Mouse (Mus musculus): ENCODE data around the gene Uchl5. TPM values are rescaled to one million over a fixed set of nuclear protein-coding genes. Genes with fewer than 3 reads are reported as not detected.
A peak's percentile ranks its signal among the peaks of the same experiment; 100 is the strongest.

Gene Uchl5
- polyA plus RNA-seq (2014; fragmentation: Nextera tagmentation; extraction: Ambion mirVana) = 51.3 and 52.4 TPM in 2 replicates

DNA sequence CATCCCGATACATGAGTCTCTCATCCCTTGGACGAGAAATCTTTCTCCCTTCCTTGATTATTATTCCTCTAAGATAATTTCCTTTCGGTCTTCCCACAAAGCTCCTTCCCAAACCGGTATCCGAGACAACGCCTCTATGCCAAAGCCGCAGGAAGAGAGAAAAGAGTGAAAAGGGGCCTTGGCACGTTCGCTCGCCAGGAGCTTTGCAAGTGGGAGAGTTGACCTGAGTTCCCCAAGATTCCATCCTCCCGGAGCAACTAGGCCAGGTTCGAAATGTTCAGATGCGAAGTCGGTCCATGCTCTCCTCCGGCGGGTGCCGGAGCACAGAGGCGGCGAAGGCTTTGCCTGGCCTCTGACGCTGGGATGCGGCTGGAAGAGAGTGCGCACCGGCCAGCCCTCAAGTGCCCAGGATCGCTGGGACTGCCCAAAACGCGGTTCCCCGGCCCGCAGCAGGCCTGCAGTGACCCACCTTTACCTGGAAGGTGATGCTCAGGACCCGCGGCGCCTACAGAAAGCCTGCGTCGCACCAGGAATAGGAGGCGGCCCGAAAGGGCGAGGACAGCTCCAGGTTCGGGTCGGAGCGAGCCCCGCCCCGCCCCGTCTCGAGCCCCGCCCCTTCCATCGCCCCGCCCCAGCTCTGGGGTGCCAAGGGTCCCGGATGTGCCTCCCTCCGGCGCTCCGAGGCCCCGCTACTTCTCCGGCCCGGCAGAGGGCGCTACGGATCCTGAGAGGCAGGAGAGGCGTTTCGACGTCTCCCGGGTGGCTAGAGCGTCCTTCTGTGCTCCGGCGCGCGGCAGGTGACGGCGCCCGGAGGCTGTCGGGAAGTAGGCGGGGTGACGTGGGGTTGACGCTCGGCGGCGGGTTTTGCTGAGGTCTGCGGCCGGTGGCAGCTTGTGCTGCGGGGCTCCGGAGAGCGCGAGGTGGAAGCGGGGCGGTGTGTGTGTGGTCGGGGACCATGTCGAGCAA lies at the start of gene Uchl5, which contains the start of gene Trove2:
Uchl5 (plus strand) TSS at position 827 of the 966 bp plus-strand sequence.
Trove2 (minus strand) TSS at position 623 of the 966 bp plus-strand sequence.
- peak; percentile 97 for ATAC-seq (ENCODE audit: low FRiP score, low TSS enrichment)
- Histone ChIP-seq H3K4me1 (ENCODE audit: control insufficient read depth, insufficient read depth, low read length) (peaks cover 35% of the 10 kb centered on the region), H3K27ac (replicated peaks; ENCODE audit: low read depth, low read length) (peak within 1 kb of the TSS; percentile 83), H3K9ac (replicated peaks; ENCODE audit: low read length) (peak within 1 kb of the TSS; percentile 85), H3K4me3 (replicated peaks; ENCODE audit: low read depth, low read length) (peak within 1 kb of the TSS; percentile 89), H3K27me3 (ENCODE audit: control insufficient read depth, insufficient read depth, low read length) (no peaks in the 10 kb centered on the region), H3K9me3 (ENCODE audit: control insufficient read depth, low read length) (no peaks in the 10 kb centered on the region), H3K4me2 (ENCODE audit: low read length) (peak within 1 kb of the TSS; percentile 92), H3K36me3 (ENCODE audit: control insufficient read depth, insufficient read depth, low read length) (peaks cover 3% of the 10 kb centered on the region)
- DNase-seq = peak; percentile 99
- under 1% methylated on average over 84 of the region's 84 CpGs for WGBS

DNA sequence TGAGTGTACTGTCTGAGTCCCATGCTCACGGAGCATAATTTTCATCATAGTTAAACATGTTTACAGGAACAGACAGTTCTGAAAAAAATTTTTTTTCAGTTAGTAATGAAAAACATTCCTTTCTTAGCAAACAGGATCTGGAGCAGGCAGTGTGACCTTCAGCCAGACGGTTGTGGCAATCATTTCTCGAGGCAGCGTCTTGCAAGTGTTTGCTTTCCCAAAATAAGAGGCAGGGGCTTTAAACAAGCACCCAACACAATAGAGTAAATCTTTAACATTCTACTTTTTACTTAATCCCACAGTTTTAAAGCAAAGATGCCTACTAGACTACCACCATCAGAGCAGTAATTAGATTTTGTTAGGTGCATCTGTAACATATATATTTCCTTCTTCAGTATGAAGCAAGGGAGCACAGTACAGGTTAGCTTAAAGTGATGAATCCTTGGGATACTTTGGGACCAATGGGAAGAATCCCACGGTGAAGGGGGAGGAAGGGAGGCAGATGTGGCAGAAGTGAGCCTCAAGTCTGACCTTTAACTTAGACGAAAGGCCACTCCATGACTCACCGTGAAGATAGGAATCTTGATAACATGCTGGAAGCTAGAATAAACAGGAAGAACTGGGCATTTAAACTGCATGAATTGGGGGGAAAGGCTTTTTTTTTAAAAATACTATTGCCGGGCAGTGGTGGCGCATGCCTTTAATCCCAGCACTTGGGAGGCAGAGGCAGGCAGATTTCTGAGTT lies 49.2 kb upstream of the Uchl5 start:
- 91% methylated on average over 9 of the region's 9 CpGs for WGBS
- no peaks in the 10 kb centered on the region for H3K36me3 ChIP-seq (ENCODE audit: control insufficient read depth, insufficient read depth, low read length)

DNA sequence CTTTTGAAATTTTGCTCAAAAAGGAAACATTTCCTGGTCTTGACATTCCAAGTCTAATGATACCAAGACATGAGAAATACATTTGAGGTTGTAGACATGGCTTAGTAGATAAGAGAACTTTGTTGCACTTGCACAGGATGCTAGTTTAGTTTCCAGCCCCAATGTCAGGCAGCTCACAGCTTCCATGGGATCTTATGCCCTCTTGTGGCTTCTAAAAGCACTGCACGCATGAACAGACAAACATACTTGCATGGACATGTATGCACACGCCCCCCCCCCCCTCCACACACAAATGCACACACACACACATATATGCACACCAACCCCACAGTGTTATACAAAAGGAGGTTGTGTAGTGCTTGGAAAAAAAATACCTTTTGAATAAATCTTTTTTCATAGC lies 46.2 kb upstream of the Uchl5 start:
- Histone ChIP-seq H3K4me3 (replicated peaks; ENCODE audit: low read depth, low read length) (no peak overlapping the region), H3K36me3 (ENCODE audit: control insufficient read depth, insufficient read depth, low read length) (no peaks in the 10 kb centered on the region), H3K27me3 (ENCODE audit: control insufficient read depth, insufficient read depth, low read length) (no peaks in the 10 kb centered on the region), H3K27ac (replicated peaks; ENCODE audit: low read depth, low read length) (no peak overlapping the region), H3K9me3 (ENCODE audit: control insufficient read depth, low read length) (no peaks in the 10 kb centered on the region), H3K9ac (replicated peaks; ENCODE audit: low read length) (no peak overlapping the region), H3K4me1 (ENCODE audit: control insufficient read depth, insufficient read depth, low read length) (no peaks in the 10 kb centered on the region), H3K4me2 (ENCODE audit: low read length) (no peak overlapping the region)
- no peak for ATAC-seq (ENCODE audit: low FRiP score, low TSS enrichment)
- peak; percentile 26 for DNase-seq
- WGBS = 85% methylated on average over 2 of the region's 2 CpGs

More for the DNA sequence above, 49.2 kb upstream of the Uchl5 start:
- Histone ChIP-seq H3K9ac (replicated peaks; ENCODE audit: low read length) (no peak overlapping the region), H3K9me3 (ENCODE audit: control insufficient read depth, low read length) (no peaks in the 10 kb centered on the region), H3K4me1 (ENCODE audit: control insufficient read depth, insufficient read depth, low read length) (no peaks in the 10 kb centered on the region), H3K4me2 (ENCODE audit: low read length) (no peak overlapping the region), H3K27ac (replicated peaks; ENCODE audit: low read depth, low read length) (no peak overlapping the region), H3K4me3 (replicated peaks; ENCODE audit: low read depth, low read length) (no peak overlapping the region), H3K27me3 (ENCODE audit: control insufficient read depth, insufficient read depth, low read length) (no peaks in the 10 kb centered on the region)
- DNase-seq (no peak), ATAC-seq (ENCODE audit: low FRiP score, low TSS enrichment) (no peak)

DNA sequence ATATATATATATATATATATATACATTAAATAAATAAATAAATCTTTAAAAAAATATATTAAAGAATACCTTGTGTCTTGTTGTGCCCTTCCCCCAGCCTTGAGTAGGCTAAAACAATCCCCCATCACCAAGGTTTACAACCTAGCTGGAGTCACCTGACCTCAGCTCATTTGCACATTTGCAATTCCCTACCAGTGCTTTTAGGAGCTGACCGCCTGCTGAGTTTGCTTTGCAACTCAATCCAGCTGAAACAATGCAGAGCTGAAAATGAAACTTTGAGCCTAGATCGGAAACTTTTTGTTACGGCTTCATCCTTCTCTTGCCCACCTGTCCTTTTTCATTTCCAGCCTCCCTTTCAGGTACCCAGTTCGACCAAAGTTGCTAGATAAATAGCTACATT lies 45.4 kb upstream of the Uchl5 start:
- no peak for ATAC-seq (ENCODE audit: low FRiP score, low TSS enrichment)
- Histone ChIP-seq H3K9me3 (ENCODE audit: control insufficient read depth, low read length) (no peaks in the 10 kb centered on the region), H3K4me3 (replicated peaks; ENCODE audit: low read depth, low read length) (no peak overlapping the region), H3K27ac (replicated peaks; ENCODE audit: low read depth, low read length) (no peak overlapping the region), H3K4me2 (ENCODE audit: low read length) (no peak overlapping the region), H3K27me3 (ENCODE audit: control insufficient read depth, insufficient read depth, low read length) (no peaks in the 10 kb centered on the region), H3K9ac (replicated peaks; ENCODE audit: low read length) (no peak overlapping the region), H3K4me1 (ENCODE audit: control insufficient read depth, insufficient read depth, low read length) (no peaks in the 10 kb centered on the region), H3K36me3 (ENCODE audit: control insufficient read depth, insufficient read depth, low read length) (no peaks in the 10 kb centered on the region)
- no peak for DNase-seq
- WGBS = 52% methylated on average over 4 of the region's 4 CpGs

DNA sequence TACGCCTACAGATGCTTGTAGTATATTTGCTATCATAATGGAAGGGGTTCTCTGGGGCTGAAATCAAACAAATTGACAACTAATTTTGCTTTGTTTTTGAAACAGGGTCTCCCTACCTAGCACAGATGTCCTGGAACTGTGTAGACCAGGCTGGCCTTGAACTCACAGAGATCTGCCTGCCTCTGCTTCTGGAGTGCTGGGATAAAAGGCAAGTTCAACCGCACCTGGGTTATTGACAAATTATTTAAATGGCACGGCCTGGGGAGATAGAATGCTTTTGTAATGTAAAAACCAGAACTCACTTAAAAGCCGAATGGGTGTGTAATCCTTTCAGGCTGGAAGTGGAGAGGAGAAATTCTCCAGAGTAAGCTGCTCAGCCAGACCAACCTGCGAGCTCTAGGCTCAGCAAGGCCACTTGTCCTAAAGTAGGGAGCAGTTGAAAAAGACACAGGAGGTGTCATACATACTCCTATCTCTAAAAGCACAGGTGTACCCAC lies 43.1 kb upstream of the Uchl5 start:
- WGBS = 71% methylated on average over 5 of the region's 5 CpGs
- no peaks in the 10 kb centered on the region for H3K9me3 ChIP-seq (ENCODE audit: control insufficient read depth, low read length)
- no peaks in the 10 kb centered on the region for H3K4me1 ChIP-seq (ENCODE audit: control insufficient read depth, insufficient read depth, low read length)
- no peak overlapping the region for H3K4me2 ChIP-seq (ENCODE audit: low read length)
- DNase-seq (no peak), ATAC-seq (ENCODE audit: low FRiP score, low TSS enrichment) (no peak)
- no peak overlapping the region for H3K27ac ChIP-seq (replicated peaks; ENCODE audit: low read depth, low read length)
- no peak overlapping the region for H3K9ac ChIP-seq (replicated peaks; ENCODE audit: low read length)
- no peaks in the 10 kb centered on the region for H3K27me3 ChIP-seq (ENCODE audit: control insufficient read depth, insufficient read depth, low read length)
- H3K4me3 ChIP-seq (replicated peaks; ENCODE audit: low read depth, low read length) = no peak overlapping the region
- no peaks in the 10 kb centered on the region for H3K36me3 ChIP-seq (ENCODE audit: control insufficient read depth, insufficient read depth, low read length)

DNA sequence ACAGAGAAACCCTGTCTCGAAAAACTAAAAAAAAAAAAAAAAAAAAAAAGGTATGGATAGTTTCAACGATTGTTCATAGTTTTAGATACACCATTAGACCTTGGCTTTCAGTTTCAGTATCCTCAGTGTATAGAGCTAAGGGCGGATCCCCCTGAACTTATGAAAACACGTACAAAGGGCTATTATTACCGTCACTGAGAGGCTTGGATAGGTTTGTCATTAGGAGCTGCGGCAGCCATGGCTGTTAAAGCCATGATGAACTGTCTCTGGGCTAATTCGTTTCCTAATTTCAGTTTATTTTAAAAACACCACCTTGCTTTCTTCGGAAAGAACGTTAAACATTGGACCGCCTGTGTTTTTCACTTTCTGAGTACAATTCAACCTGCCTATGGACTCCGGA lies 38.3 kb upstream of the Uchl5 start:
- ATAC-seq (ENCODE audit: low FRiP score, low TSS enrichment) (no peak), DNase-seq (peak; percentile 51)
- H3K9me3 ChIP-seq (ENCODE audit: control insufficient read depth, low read length) = no peaks in the 10 kb centered on the region
- H3K36me3 ChIP-seq (ENCODE audit: control insufficient read depth, insufficient read depth, low read length) = peaks cover 17% of the 10 kb centered on the region
- WGBS = 32% methylated on average over 11 of the region's 11 CpGs
- H3K27me3 ChIP-seq (ENCODE audit: control insufficient read depth, insufficient read depth, low read length) = no peaks in the 10 kb centered on the region
- H3K9ac ChIP-seq (replicated peaks; ENCODE audit: low read length) = peak overlapping the region; percentile 86
- peak overlapping the region; percentile 90 for H3K27ac ChIP-seq (replicated peaks; ENCODE audit: low read depth, low read length)
- peak overlapping the region; percentile 65 for H3K4me2 ChIP-seq (ENCODE audit: low read length)
- no peaks in the 10 kb centered on the region for H3K4me1 ChIP-seq (ENCODE audit: control insufficient read depth, insufficient read depth, low read length)
- peak overlapping the region; percentile 71 for H3K4me3 ChIP-seq (replicated peaks; ENCODE audit: low read depth, low read length)

DNA sequence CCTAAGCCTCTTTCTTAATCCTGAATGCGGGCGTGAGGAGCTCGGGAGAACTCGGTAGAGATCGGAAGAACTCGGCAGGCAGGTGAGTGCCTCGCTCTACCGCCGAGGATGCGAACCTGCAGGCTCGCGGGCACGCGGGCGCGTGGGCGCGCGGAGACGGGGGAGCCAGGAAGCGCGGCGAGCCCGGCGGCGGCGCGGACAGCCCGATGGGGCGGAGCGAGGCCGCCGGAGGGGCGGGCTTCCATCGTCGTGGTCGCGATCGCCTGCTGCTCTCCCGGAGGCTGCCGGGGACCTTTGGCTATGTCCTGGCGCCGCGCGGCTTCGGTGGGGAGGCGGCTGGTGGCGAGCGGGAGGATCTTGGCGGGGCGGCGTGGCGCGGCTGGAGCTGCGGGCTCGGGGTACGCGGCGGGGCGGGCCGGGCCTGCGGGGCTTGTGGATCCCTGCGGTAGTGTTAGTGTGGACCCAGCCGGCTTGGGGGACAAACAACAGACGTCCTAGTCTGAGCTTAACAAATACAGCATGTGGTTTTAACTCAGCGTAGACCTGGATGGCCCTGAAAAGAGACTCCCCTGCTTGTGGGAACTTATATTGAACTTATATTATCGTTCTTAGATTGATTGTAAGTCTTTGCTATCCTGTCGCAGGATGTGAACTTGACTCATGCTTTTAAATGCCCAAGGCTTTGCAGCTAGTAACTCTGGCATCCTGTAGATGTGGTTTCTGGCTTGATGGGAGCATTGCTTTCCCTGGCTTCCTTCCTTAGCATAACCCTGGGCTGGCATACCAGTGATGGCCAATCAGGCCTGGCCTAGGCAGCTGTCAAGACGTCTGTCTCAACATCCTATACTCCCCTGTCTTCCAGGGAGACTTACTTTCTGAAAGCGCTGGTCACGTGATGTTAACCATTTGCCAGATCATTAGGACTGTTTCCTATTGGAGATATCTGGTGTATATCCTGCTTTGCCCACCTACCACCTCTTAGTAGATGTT lies 37.4 kb upstream of the Uchl5 start:
- H3K9me3 ChIP-seq (ENCODE audit: control insufficient read depth, low read length) = no peaks in the 10 kb centered on the region
- H3K4me1 ChIP-seq (ENCODE audit: control insufficient read depth, insufficient read depth, low read length) = no peaks in the 10 kb centered on the region
- peak overlapping the region; percentile 65 for H3K4me2 ChIP-seq (ENCODE audit: low read length)
- H3K27ac ChIP-seq (replicated peaks; ENCODE audit: low read depth, low read length) = peak overlapping the region; percentile 90
- ATAC-seq (ENCODE audit: low FRiP score, low TSS enrichment) (peak; percentile 91), DNase-seq (peak; percentile 97)
- H3K27me3 ChIP-seq (ENCODE audit: control insufficient read depth, insufficient read depth, low read length) = no peaks in the 10 kb centered on the region
- WGBS = under 1% methylated on average over 71 of the region's 71 CpGs
- H3K36me3 ChIP-seq (ENCODE audit: control insufficient read depth, insufficient read depth, low read length) = peaks cover 26% of the 10 kb centered on the region
- peak overlapping the region; percentile 86 for H3K9ac ChIP-seq (replicated peaks; ENCODE audit: low read length)
- H3K4me3 ChIP-seq (replicated peaks; ENCODE audit: low read depth, low read length) = peak overlapping the region; percentile 71

DNA sequence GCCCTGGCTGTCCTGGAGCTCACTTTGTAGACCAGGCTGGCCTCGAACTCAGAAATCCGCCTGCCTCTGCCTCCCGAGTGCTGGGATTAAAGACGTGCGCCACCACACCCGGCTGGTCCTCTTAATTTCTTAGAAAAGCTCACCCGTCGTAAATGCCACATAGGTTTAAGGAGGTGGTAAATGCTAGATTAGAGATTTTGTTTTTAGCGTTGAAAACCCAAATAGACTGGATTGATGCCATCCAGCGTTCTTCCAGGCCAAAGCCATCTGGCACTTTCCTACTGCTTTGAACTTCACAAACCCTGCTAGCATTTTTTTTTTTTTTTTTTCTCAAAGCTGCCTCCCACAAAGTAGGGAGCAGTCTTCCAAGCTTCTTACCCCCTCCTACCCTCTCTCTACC lies 36.5 kb upstream of the Uchl5 start:
- Histone ChIP-seq H3K27me3 (ENCODE audit: control insufficient read depth, insufficient read depth, low read length) (no peaks in the 10 kb centered on the region), H3K4me3 (replicated peaks; ENCODE audit: low read depth, low read length) (no peak overlapping the region), H3K9ac (replicated peaks; ENCODE audit: low read length) (no peak overlapping the region), H3K9me3 (ENCODE audit: control insufficient read depth, low read length) (no peaks in the 10 kb centered on the region), H3K4me2 (ENCODE audit: low read length) (peak overlapping the region; percentile 65; the same call in 1 of the 2 replicates), H3K36me3 (ENCODE audit: control insufficient read depth, insufficient read depth, low read length) (peaks cover 35% of the 10 kb centered on the region), H3K27ac (replicated peaks; ENCODE audit: low read depth, low read length) (no peak overlapping the region), H3K4me1 (ENCODE audit: control insufficient read depth, insufficient read depth, low read length) (no peaks in the 10 kb centered on the region)
- no peak for DNase-seq
- ATAC-seq (ENCODE audit: low FRiP score, low TSS enrichment) = no peak
- WGBS = 88% methylated on average over 9 of the region's 10 CpGs
